Mouse (Mus musculus): ENCODE measurements around the gene Mybpc1.
"Not testable (repeated sequence)": the region's sequence is repeated elsewhere in the genome, so short reads cannot be mapped to it uniquely, and the experiment has no call there.

Gene Mybpc1

DNA sequence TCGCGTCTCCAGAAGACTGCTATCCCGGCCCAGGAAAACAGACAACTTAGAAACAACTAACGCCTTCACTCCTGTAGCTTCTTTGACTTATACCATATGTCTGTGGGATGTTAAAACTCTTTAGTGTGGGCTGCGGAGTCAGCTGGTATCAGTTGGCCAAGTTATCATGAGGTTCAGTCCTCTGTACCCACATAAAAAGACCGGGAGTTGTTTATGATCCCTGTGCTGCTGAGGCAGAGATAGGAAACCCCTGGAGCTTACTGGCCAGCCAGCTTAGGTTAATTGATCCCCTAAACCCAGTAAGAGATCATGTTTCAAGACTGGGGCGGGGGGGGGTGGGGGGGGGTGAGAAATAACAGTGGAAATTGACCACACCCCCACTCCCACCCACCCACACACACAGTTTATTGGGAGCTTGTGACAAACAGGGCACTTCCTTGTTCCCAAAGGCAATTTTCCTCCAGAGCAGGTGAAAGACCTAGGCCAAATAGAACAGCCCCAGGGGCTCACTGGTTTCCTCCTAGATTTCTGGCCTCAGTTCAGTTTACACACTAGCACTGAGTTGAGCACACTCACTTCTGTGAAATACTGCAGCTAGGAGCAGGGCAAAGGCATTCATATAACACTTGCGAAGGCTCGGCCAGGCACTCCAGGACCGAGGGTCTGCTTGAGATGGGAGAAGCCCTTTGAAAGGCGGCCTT is 107.9 kb downstream of the Mybpc1 start:
- no peak for DNase-seq (ENCODE audit: low spot score in 2 of 2)

- DNase-seq (ENCODE audit: low spot score in 2 of 2): no peak
Measured at GRCm38 (mm10) chr10:88494959-88495587, 109.9 kb downstream of the Mybpc1 start.

DNA sequence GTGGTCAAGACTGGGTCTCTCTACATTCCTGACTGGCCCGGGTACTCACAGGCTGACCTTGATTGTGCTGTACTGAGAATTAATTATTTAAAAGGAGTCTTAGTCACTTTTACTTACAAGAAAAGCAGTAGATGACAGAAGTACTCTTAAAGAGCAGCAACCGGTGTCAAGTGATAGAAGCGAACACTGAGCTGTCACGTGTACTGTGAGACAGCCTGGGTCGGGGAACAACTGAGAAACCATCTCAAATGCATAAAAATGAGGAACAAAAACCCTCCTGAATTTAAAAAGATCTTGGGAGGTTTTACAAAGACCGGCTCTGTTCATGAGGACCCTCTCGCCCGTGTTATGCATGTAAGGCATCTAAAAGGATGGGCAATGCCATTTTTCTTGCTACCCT is 112.3 kb downstream of the Mybpc1 start:
- no peak for DNase-seq (ENCODE audit: low spot score in 2 of 2)

DNA sequence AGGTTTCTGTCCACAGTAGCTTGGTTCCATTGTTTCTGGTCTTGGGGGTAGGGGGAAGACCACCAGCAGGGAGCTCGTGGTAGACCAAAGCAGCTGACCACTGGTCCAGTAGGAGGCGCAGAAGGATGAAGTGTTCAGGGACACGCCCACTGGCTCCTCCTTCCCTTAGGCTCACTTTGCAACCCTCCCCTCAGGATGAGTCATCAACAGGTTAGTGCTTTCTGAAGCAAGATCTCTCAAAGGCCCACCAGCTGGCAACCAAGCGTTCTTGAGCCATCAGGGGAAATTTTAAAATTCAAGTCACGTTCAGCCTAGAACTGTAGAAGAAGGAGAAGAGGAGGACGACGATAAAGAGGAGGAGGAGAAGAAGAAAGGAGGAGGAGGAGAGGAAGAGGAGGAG is 113.3 kb downstream of the Mybpc1 start:
- no peak for DNase-seq (ENCODE audit: low spot score in 2 of 2)

DNA sequence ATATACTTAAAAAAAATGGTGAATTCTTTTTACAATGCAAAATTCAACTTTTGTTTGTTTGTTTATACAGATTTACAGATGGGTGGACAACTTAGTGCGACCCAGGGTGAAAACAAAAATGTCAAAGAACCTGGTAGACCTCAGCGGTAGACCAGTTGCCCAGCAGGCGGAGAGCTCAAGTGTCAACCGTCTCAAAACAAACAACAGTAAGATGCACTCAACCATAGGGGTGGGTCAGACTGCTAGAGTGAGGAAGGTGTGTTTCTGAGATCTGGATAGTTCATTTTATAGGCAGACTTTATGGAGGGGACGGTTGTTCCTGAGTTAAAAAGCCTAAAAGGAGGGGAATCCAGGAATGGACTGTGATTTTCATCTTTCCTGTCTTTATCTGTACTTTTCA is 116.3 kb downstream of the Mybpc1 start:
- no peak for DNase-seq (ENCODE audit: low spot score in 2 of 2)

- not testable (repeated sequence) for DNase-seq (ENCODE audit: low spot score in 2 of 2)
Measured at GRCm38 (mm10) chr10:88482866-88483265, 122.1 kb downstream of the Mybpc1 start.
